In genomic region chr2:179163116-179163515, GRCm38 (mm10) we compare ENCODE assay signal across 19 mouse cellular contexts.
"Had no signal": no experiment of that assay in that cellular context is flagged by ENCODE, and none has a peak within 500 bp of the region (broad histone marks: within the 10 kb centered on the region; RNA-seq: fewer than 3 reads in every experiment).

No protein-coding gene starts in this region.

- DNase-seq: lung, adult 18-20 months; lung, embryonic 14.5 days; lung, postnatal 10 days; lung, postnatal 4 days; midbrain, embryonic 14.5 days; retina, postnatal 1 day; right cerebral cortex, adult 18-20 months; right cerebral cortex, postnatal 25 days; right cerebral cortex, postnatal 4 days; thymus, adult 18-20 months; thymus, postnatal 14 days; thymus, postnatal 36 days had no signal

- H3K4me3 ChIP-seq: midbrain, embryonic 10.5 days; midbrain, embryonic 12.5 days; myocyte; neural tube, embryonic 13.5 days; neural tube, embryonic 15.5 days had no signal

- H3K9me3 ChIP-seq: midbrain, embryonic 12.5 days; neural tube, embryonic 13.5 days had no signal

- ATAC-seq: midbrain, embryonic 16.5 days had no signal

- H3K4me1 ChIP-seq: midbrain, embryonic 10.5 days had no signal

- H3K4me2 ChIP-seq: lung, embryonic 14.5 days; midbrain, embryonic 12.5 days; neural tube, embryonic 13.5 days; neural tube, embryonic 15.5 days had no signal

- H3K9ac ChIP-seq: liver, embryonic 14.5 days; lung, embryonic 14.5 days; midbrain, embryonic 12.5 days; neural tube, embryonic 13.5 days; neural tube, embryonic 15.5 days had no signal

- H3K27ac ChIP-seq: liver, embryonic 14.5 days; midbrain, embryonic 10.5 days; midbrain, embryonic 12.5 days; neural tube, embryonic 13.5 days; neural tube, embryonic 15.5 days had no signal

- H3K36me3 ChIP-seq: midbrain, embryonic 10.5 days; midbrain, embryonic 12.5 days; neural tube, embryonic 13.5 days; neural tube, embryonic 15.5 days had no signal

- H3K27me3 ChIP-seq: midbrain, embryonic 12.5 days; neural tube, embryonic 13.5 days; neural tube, embryonic 15.5 days had no signal
